Mouse (Mus musculus) midbrain, postnatal 0 days (tissue): Measurements from ENCODE around the gene Ccnt1. TPM values are rescaled to one million over a fixed set of nuclear protein-coding genes. Genes with fewer than 3 reads are reported as not detected.

Experiments
- ATAC-seq: fragments of 200-750 bp; cut with Nextera tagmentation; 2 replicates; pipeline ENCODE4 v1.8.0; 2017; ENCODE audit warnings: moderate number of reproducible peaks, mild to moderate bottlenecking, moderate TSS enrichment, moderate library complexity; ENCODE audit not compliant: low FRiP score
- DNase-seq: peaks from one replicate; pipeline ENCODE4 v3.0.0-alpha.2; 2015; ENCODE audit warnings: low spot score
- H3K27ac ChIP-seq: fragments of 300-500 bp; sonication (generic); 2 replicates; pipeline ENCODE4 v1.5.1; 2014; ENCODE audit warnings: low read depth, mild to moderate bottlenecking, low read length, mixed read lengths
- H3K27me3 ChIP-seq: fragments of 300-500 bp; sonication (generic); 2 replicates; pipeline ENCODE4 v1.6.1; 2014; ENCODE audit warnings: low read length, control low read depth, mixed read lengths; ENCODE audit not compliant: insufficient read depth
- H3K36me3 ChIP-seq: fragments of 300-500 bp; sonication (generic); 2 replicates; pipeline ENCODE4 v1.6.1; 2014; ENCODE audit warnings: low read length, control low read depth, mixed read lengths; ENCODE audit not compliant: insufficient read depth
- H3K4me1 ChIP-seq: fragments of 300-500 bp; sonication (generic); 2 replicates; pipeline ENCODE4 v1.6.1; 2014; ENCODE audit warnings: mild to moderate bottlenecking, control low read depth, antibody characterized with exemption, low read length, mixed read lengths; ENCODE audit not compliant: insufficient read depth
- H3K4me2 ChIP-seq: fragments of 300-500 bp; sonication (generic); 2 replicates; pipeline ENCODE4 v1.6.1; 2014; ENCODE audit warnings: low read depth, mild to moderate bottlenecking, low read length, mixed read lengths; ENCODE audit not compliant: poor library complexity, severe bottlenecking
- H3K4me3 ChIP-seq: fragments of 300-500 bp; sonication (generic); 2 replicates; pipeline ENCODE4 v1.5.1; 2014; ENCODE audit warnings: low read depth, mild to moderate bottlenecking, low read length, moderate library complexity
- H3K9ac ChIP-seq: fragments of 300-500 bp; sonication (generic); replicated peaks from 2 replicates; pipeline ENCODE4 v1.6.1; 2014; ENCODE audit warnings: mild to moderate bottlenecking, low read length, moderate library complexity, mixed read lengths; ENCODE audit not compliant: poor library complexity, severe bottlenecking
- H3K9me3 ChIP-seq: fragments of 300-500 bp; sonication (generic); 2 replicates; pipeline ENCODE4 v1.6.1; 2016; ENCODE audit warnings: low read length, control low read depth
- CTCF ChIP-seq: IDR thresholded peaks from 2 replicates; pipeline ENCODE4 v1.5.1; 2016; ENCODE audit warnings: antibody characterized with exemption, mild to moderate bottlenecking
- WGBS: fragments of 180-500 bp; shearing (Covaris S2); extraction: QIAGEN DNeasy Blood & Tissue Kit; methylation state at CpG from one replicate; pipeline ENCODE4 v1.1.7; 2014; 5-methylcytosine and 5-hydroxymethylcytosine counted together
- polyA plus RNA-seq: library from polyadenylated mRNA; unstranded; fragments of >200 nt; fragmentation: Nextera tagmentation; extraction: Ambion mirVana; gene quantifications from 2 replicates; pipeline ENCODE4 v1.2.1, GENCODE M21; 2015
- total RNA-seq: library from RNA; depleted of rRNA; stranded (reverse); fragments of >200 nt; gene quantifications from 2 replicates; pipeline ENCODE4 v1.2.3, GENCODE M21; 2014

The Ccnt1 gene
- total and polyA plus RNA-seq, 2 experiments from 2014 or later: 36.1 to 49.7 TPM

GRCm38 (mm10) chr15:98535921-98536320 lies 34.8 kb downstream of the Ccnt1 start:
- TF ChIP-seq CTCF: no peak
- Histone ChIP-seq H3K27me3 (no peaks in the 10 kb centered on the region), H3K36me3 (peaks cover 8% of the 10 kb centered on the region), H3K4me2 (no peak overlapping the region), H3K9ac (no peak overlapping the region), H3K9me3 (no peaks in the 10 kb centered on the region), H3K4me1 (peaks cover 8% of the 10 kb centered on the region; the same call in 1 of the 2 replicates), H3K4me3 (no peak overlapping the region), H3K27ac (no peak overlapping the region)
- ATAC-seq (no peak), DNase-seq (no peak)
- WGBS: 93% methylated on average over 4 of the region's 4 CpGs

- ATAC-seq: peak; percentile 100
Observed at GRCm38 (mm10) chr15:98533881-98534627, 36.7 kb downstream of the Ccnt1 start, which contains the start of gene Kansl2. Kansl2 (minus strand) TSS chr15:98534264.

DNA sequence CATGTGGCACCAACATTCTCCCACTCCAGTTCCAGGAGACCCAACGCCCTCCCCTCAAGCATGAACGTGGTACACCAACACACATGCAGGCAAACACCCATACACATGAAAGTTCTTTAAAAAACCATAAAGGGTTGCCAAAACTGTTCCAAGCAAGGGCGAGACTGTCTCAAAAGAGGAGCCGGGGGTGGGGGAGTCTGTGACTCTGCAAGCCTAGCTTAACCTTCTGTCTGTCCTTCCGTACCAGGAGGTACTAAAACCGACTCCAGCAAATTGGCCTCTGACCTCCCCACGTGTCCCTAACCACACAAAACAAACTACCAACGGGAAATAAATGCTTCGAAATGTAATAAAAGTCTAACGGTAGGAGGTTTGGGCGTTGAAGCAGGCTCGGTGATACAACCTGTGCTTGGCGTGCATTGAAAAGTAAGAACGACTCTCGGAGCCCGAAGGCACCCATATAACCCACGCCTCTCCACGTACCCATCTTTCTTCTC lies 37.6 kb downstream of the Ccnt1 start:
- peaks cover 8% of the 10 kb centered on the region; the same call in 1 of the 2 replicates for H3K4me1 ChIP-seq
- peak overlapping the region; percentile 91 for H3K4me3 ChIP-seq
- ATAC-seq: no peak
- H3K27ac ChIP-seq: no peak overlapping the region
- peak overlapping the region; percentile 97 for H3K9ac ChIP-seq
- H3K36me3 ChIP-seq: peaks cover 14% of the 10 kb centered on the region
- WGBS: under 1% methylated on average over 18 of the region's 18 CpGs
- H3K4me2 ChIP-seq: peak overlapping the region; percentile 85
- no peaks in the 10 kb centered on the region for H3K9me3 ChIP-seq
- TF ChIP-seq CTCF: no peak
- DNase-seq: no peak
- H3K27me3 ChIP-seq: no peaks in the 10 kb centered on the region

More at GRCm38 (mm10) chr15:98533881-98534627, 36.7 kb downstream of the Ccnt1 start, which contains the start of gene Kansl2:
- Histone ChIP-seq H3K4me1 (peaks cover 8% of the 10 kb centered on the region; the same call in 1 of the 2 replicates), H3K36me3 (peaks cover 13% of the 10 kb centered on the region), H3K27ac (peak within 1 kb of the TSS; percentile 99), H3K4me3 (peak within 1 kb of the TSS; percentile 91), H3K9me3 (no peaks in the 10 kb centered on the region), H3K4me2 (peak within 1 kb of the TSS; percentile 85), H3K27me3 (no peaks in the 10 kb centered on the region), H3K9ac (peak within 1 kb of the TSS; percentile 97)
- under 1% methylated on average over 58 of the region's 70 CpGs for WGBS
- 0 out of 2 replicates have a peak, but pooled peaks have one; percentile 1 for TF ChIP-seq CTCF
- DNase-seq: peak; percentile 99

DNA sequence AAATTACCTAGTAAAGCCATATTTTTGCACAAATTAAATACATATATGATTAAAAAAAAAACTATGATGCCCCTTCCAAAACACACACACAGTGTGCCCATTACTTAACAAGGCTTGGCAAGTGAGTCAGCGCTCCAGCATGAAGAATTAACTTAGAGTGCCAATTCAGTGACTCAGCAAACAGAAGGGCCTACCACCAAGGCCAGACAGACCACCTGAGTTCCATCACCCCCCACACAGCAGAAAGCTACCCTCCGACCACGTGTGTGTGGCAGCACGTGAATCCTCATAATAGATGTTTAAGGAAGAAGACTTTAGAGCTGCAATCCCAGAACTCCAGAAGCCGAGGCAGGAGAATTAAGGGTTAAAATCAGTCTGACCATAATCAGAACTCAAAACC lies 38.4 kb downstream of the Ccnt1 start:
- Histone ChIP-seq H3K4me1 (peaks cover 8% of the 10 kb centered on the region; the same call in 1 of the 2 replicates), H3K27ac (no peak overlapping the region), H3K9me3 (no peaks in the 10 kb centered on the region), H3K4me2 (peak overlapping the region; percentile 85), H3K36me3 (peaks cover 22% of the 10 kb centered on the region), H3K9ac (0 out of 2 replicates have a peak overlapping the region, but pooled peaks have one; percentile 36), H3K27me3 (no peaks in the 10 kb centered on the region), H3K4me3 (peak overlapping the region; percentile 91)
- DNase-seq: no peak
- WGBS: 40% methylated on average over 5 of the region's 5 CpGs
- no peak for ATAC-seq
- no peak for TF ChIP-seq CTCF

DNA sequence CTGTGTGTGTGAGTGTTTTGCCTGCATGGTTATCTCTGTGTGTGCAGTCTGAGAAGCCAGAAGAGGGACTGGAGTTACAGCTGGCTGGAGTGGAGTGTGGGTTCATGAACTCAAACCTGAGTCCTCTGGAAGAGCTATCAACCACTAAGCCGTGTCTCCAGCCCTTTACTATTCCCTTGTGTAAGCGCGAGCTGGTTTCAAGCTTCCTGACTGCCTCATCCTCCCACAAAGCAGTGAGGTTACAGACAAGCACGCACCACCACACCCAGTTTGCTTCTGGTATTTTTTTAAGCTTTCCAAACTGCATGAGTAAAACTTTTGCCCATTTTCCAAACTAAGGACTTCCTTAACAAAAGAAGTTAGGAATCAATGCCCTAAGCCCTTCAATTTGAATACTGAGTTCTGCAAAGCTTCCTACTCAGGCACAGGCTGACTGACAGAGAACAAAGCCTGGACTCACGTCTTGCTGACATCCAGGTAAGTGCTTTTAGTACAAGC lies 42.6 kb downstream of the Ccnt1 start:
- H3K27me3 ChIP-seq: no peaks in the 10 kb centered on the region
- H3K4me2 ChIP-seq: no peak overlapping the region
- no peak overlapping the region for H3K4me3 ChIP-seq
- TF ChIP-seq CTCF: no peak
- no peak overlapping the region for H3K27ac ChIP-seq
- DNase-seq (no peak), ATAC-seq (no peak)
- peaks cover 8% of the 10 kb centered on the region; the same call in 1 of the 2 replicates for H3K4me1 ChIP-seq
- no peaks in the 10 kb centered on the region for H3K9me3 ChIP-seq
- H3K9ac ChIP-seq: no peak overlapping the region
- WGBS: 84% methylated on average over 5 of the region's 5 CpGs
- peaks cover 39% of the 10 kb centered on the region for H3K36me3 ChIP-seq
